Mouse (Mus musculus): ENCODE measurements around the gene Adm2.

DNA sequence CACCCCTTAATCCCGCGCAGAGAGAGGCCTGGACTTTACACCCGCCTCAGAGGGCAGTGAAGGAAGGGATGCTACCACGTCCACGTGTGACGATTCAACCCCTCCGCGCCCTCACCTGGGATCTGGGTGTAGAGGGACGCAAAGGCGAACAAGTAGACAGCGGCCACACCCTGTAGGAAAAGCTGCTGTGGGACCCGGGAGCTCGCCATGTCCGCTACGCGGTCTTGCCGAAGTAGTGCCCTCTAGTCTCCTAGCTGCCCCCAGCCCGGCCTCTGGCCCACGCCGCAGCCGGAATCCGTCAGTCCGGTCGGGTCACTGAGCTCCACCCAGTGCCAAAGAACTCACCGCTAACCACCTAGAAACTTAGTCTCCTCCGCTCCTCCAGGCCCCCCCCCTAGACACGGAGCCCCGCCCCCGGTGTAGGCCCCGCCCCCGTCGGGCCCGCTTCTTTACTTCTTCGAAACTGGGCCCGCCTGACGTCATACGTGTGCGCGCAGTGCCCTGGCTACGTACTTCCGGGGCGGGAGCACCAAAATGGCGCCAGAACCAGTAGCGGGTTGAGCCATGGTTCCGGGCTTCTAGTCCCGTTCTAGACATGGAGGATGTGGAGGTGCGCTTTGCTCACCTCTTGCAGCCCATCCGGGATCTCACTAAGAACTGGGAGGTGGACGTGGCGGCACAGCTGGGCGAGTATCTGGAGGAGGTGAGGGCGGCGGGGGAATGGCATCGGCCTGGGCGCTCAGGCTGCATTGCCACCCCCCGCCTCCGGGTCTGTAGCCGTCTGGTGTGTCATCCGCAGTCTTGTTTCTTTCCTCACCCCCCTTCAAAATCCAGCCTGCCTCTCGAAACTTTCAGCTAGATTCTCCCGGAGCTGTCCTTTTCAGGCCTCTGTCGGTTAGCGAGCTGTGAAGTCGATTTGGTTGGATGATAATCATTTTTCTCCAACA is 33.0 kb downstream of the Adm2 start, which contains the start of the genes Lmf2 and Ncaph2:
- no peak for TF ChIP-seq CTCF (conservative IDR thresholded peaks at IDR 0.05; ENCODE audit: low read length)
- TF ChIP-seq NANOG (IDR thresholded peaks at IDR 0.05; ENCODE audit: borderline replicate concordance, low read length): no peak

Data from E14TG2a.4 (cell line).